Mouse (Mus musculus): ENCODE measurements around the gene Krtap12-1. TPM values are rescaled to one million over a fixed set of nuclear protein-coding genes. Genes with fewer than 3 reads are reported as not detected.
"Not testable (repeated sequence)": the region's sequence is repeated elsewhere in the genome, so short reads cannot be mapped to it uniquely, and the experiment has no call there.

Krtap12-1 gene
- polyA plus RNA-seq, 1 experiment from 2014 or later: not detected

DNA sequence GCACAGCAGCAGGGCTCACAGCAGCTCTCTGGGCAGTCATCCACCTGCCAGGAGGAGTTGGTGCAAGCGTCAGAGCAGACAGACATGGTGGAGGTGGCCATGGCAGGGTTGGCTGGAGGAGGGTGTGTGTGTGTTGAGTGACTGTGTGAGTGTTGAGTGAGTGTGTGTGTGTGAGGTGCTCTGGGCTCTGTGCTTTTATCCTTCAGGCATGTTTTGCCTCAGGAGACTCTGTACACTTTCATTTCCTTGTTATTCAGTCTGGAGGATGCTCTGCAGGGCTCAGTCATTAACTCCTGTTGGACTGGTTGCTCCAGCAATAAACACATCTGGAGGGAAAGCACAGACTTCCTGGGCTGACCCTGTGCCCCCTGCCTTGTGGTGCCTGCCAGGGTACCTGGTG, 30.9 kb downstream of the Krtap12-1 start, which contains the start of gene Gm9736:
Gene Gm9736 (minus strand): TSS at position 101 of the 400 bp plus-strand sequence.
- not testable (repeated sequence) for H3K27me3 ChIP-seq; H3K27ac ChIP-seq; H3K4me2 ChIP-seq; H3K9me3 ChIP-seq (replicated peaks); H3K4me1 ChIP-seq (replicated peaks); ATAC-seq (replicated peaks; ENCODE audit: insufficient number of reproducible peaks, insufficient read depth, low FRiP score, low read depth); H3K4me3 ChIP-seq; H3K9ac ChIP-seq; H3K36me3 ChIP-seq
- WGBS: 75% methylated on average over 1 of the region's 1 CpGs

DNA sequence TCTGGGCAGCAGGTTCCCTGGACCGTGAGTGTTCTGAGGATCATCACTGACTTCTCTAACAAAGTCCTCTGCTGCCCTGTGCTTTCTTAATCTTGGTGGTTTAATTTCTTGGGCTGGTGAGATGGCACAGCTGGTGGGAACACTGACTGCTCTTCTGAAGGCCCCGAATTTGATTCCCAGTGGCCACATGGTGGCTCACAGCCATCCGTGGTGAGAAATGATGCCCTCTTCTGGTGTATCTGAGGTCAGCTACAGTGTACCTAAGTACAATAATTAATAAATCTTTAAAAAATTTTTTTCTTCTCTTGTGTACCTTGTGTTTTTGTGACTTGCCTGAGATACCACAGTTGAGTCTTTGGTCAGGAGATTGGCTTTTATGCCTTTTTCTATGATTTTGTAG, 31.9 kb downstream of the Krtap12-1 start:
- not testable (repeated sequence) for ATAC-seq (replicated peaks; ENCODE audit: insufficient number of reproducible peaks, insufficient read depth, low FRiP score, low read depth); H3K9ac ChIP-seq; H3K9me3 ChIP-seq (replicated peaks); H3K27me3 ChIP-seq; H3K4me2 ChIP-seq; H3K4me3 ChIP-seq; H3K36me3 ChIP-seq; H3K4me1 ChIP-seq (replicated peaks); H3K27ac ChIP-seq
- 68% methylated on average over 3 of the region's 3 CpGs for whole genome bisulfite sequencing

DNA sequence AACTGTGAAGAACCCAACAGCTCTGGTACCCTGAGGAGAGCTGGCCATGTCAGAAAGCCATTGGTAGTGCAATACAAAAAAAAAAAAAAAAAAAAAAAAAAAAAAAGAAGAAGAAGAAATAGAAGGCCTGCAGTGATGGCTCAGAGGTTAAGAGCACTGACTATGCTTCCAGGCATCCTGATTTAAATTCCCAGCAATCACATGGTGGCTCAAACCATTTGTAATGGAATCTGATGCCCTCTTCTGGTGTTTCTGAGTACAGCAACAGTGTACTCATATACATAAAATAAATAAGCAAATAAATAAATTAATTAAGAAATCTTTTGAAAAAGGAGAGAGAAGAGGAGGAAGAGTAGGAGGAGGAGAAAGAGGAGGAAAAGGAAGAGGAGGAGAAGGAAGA, 33.0 kb downstream of the Krtap12-1 start:
- Histone ChIP-seq H3K4me1 (replicated peaks) (no peaks in the 10 kb centered on the region), H3K36me3 (no peaks in the 10 kb centered on the region), H3K4me2 (no peak overlapping the region), H3K27ac (no peak overlapping the region), H3K9me3 (replicated peaks) (no peaks in the 10 kb centered on the region), H3K4me3 (no peak overlapping the region), H3K9ac (no peak overlapping the region), H3K27me3 (no peaks in the 10 kb centered on the region)
- ATAC-seq (replicated peaks; ENCODE audit: insufficient number of reproducible peaks, insufficient read depth, low FRiP score, low read depth): no peak

DNA sequence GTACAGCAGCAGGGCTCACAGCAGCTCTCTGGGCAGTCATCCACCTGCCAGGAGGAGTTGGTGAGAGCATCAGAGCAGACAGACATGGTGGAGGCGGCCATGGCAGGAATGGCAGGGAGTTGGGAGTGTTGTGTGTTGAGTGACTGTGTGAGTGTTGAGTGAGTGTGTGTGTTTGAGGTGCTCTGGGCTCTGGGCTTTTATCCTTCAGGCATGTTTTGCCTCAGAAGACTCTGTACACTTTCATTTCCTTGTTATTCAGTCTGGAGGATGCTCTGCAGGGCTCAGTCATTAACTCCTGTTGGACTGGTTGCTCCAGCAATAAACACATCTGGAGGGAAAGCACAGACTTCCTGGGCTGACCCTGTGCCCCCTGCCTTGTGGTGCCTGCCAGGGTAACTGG, 39.2 kb downstream of the Krtap12-1 start, which contains the start of gene Gm3233:
Gene Gm3233 (minus strand): TSS at position 101 of the 400 bp plus-strand sequence.
- not testable (repeated sequence) for H3K36me3 ChIP-seq; H3K4me1 ChIP-seq (replicated peaks); H3K4me2 ChIP-seq; H3K27ac ChIP-seq; H3K9ac ChIP-seq; H3K9me3 ChIP-seq (replicated peaks); H3K4me3 ChIP-seq; H3K27me3 ChIP-seq; ATAC-seq (replicated peaks; ENCODE audit: insufficient number of reproducible peaks, insufficient read depth, low FRiP score, low read depth)
- no CpG with 5 or more reads among the region's 1 CpGs for WGBS

DNA sequence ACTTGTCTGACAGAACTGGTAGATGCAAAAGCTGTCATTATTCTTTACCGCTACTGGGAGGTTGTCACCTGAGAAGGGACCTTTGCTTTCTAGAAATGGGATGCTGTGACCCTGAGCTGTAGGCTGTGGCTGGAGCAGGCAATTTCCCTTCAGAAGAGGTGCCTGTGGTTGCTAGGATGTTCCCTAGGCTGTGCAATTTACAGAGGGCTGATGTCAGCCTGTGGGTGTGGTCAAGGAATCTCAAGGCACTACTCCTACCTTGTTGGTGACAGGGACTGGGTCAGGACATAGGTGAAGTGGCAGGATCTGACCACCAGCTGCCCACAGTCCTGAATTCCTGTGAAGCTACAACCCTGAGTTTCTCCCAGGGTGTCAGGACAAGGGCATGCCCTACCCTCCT, 49.3 kb downstream of the Krtap12-1 start:
- 78% methylated on average over 1 of the region's 1 CpGs for WGBS
- ATAC-seq (replicated peaks; ENCODE audit: insufficient number of reproducible peaks, insufficient read depth, low FRiP score, low read depth): no peak
- Histone ChIP-seq H3K36me3 (no peaks in the 10 kb centered on the region), H3K27ac (no peak overlapping the region), H3K4me2 (no peak overlapping the region), H3K4me1 (replicated peaks) (0 out of 2 replicates have a peak, but pooled peaks cover 2% of the 10 kb centered on the region), H3K27me3 (no peaks in the 10 kb centered on the region), H3K9ac (no peak overlapping the region), H3K4me3 (no peak overlapping the region), H3K9me3 (replicated peaks) (no peaks in the 10 kb centered on the region)

Other genes with a start within 250 kb of the Krtap12-1 start
- gene Fam207a, start 204.8 kb upstream of the Krtap12-1 start, polyA plus RNA-seq (2015; fragmentation: Nextera tagmentation; extraction: Ambion mirVana): 21.3 and 28.1 TPM in 2 replicates
- gene Itgb2, start 190.3 kb upstream of the Krtap12-1 start, polyA plus RNA-seq (2015; fragmentation: Nextera tagmentation; extraction: Ambion mirVana): 2.1 and 6.2 TPM in 2 replicates
- gene Pttg1ip, start 138.9 kb upstream of the Krtap12-1 start, polyA plus RNA-seq (2015; fragmentation: Nextera tagmentation; extraction: Ambion mirVana): 105 and 125 TPM in 2 replicates
- gene Sumo3, start 114.5 kb upstream of the Krtap12-1 start, polyA plus RNA-seq (2015; fragmentation: Nextera tagmentation; extraction: Ambion mirVana): 138 and 169 TPM in 2 replicates
- gene Gm49325, start 114.4 kb upstream of the Krtap12-1 start, polyA plus RNA-seq (2015; fragmentation: Nextera tagmentation; extraction: Ambion mirVana): 0.60 and 3.9 TPM in 2 replicates
- gene Ube2g2, start 98.3 kb upstream of the Krtap12-1 start, polyA plus RNA-seq (2015; fragmentation: Nextera tagmentation; extraction: Ambion mirVana): 66.3 and 85.1 TPM in 2 replicates
- 0.42 TPM in 1 of 2 replicates, not detected in the other for gene Tspear, start 34.0 kb upstream of the Krtap12-1 start, polyA plus RNA-seq (2015; fragmentation: Nextera tagmentation; extraction: Ambion mirVana)
- gene Gm19402, start 29.8 kb upstream of the Krtap12-1 start, polyA plus RNA-seq (2015; fragmentation: Nextera tagmentation; extraction: Ambion mirVana): not detected in 2 replicates
- not detected in 2 replicates for gene Gm9508, start 23.4 kb upstream of the Krtap12-1 start, polyA plus RNA-seq (2015; fragmentation: Nextera tagmentation; extraction: Ambion mirVana)
- gene Gm10272, start 14.0 kb upstream of the Krtap12-1 start, polyA plus RNA-seq (2015; fragmentation: Nextera tagmentation; extraction: Ambion mirVana): not detected in 2 replicates
- not detected in 2 replicates for gene Gm10024, start 9.1 kb upstream of the Krtap12-1 start, polyA plus RNA-seq (2015; fragmentation: Nextera tagmentation; extraction: Ambion mirVana)
- not detected in 2 replicates for gene Gm10142, start 4.8 kb upstream of the Krtap12-1 start, polyA plus RNA-seq (2015; fragmentation: Nextera tagmentation; extraction: Ambion mirVana)
- not detected in 2 replicates for gene Gm10100, start 5.9 kb downstream of the Krtap12-1 start, polyA plus RNA-seq (2015; fragmentation: Nextera tagmentation; extraction: Ambion mirVana)
- not detected in 2 replicates for gene Gm18596, start 22.0 kb downstream of the Krtap12-1 start, polyA plus RNA-seq (2015; fragmentation: Nextera tagmentation; extraction: Ambion mirVana)
- gene Gm9736, start 30.8 kb downstream of the Krtap12-1 start, polyA plus RNA-seq (2015; fragmentation: Nextera tagmentation; extraction: Ambion mirVana): not detected in 2 replicates
- not detected in 2 replicates for gene Gm3233, start 39.1 kb downstream of the Krtap12-1 start, polyA plus RNA-seq (2015; fragmentation: Nextera tagmentation; extraction: Ambion mirVana)
- not detected in 2 replicates for gene Gm3238, start 50.7 kb downstream of the Krtap12-1 start, polyA plus RNA-seq (2015; fragmentation: Nextera tagmentation; extraction: Ambion mirVana)
- not detected in 2 replicates for gene Gm7138, start 56.3 kb downstream of the Krtap12-1 start, polyA plus RNA-seq (2015; fragmentation: Nextera tagmentation; extraction: Ambion mirVana)
- gene Gm3250, start 61.9 kb downstream of the Krtap12-1 start, polyA plus RNA-seq (2015; fragmentation: Nextera tagmentation; extraction: Ambion mirVana): not detected in 2 replicates
- not detected in 2 replicates for gene Gm7137, start 67.6 kb downstream of the Krtap12-1 start, polyA plus RNA-seq (2015; fragmentation: Nextera tagmentation; extraction: Ambion mirVana)
- not detected in 2 replicates for gene Gm9639, start 74.5 kb downstream of the Krtap12-1 start, polyA plus RNA-seq (2015; fragmentation: Nextera tagmentation; extraction: Ambion mirVana)
- gene Gm19668, start 78.5 kb downstream of the Krtap12-1 start, polyA plus RNA-seq (2015; fragmentation: Nextera tagmentation; extraction: Ambion mirVana): not detected in 2 replicates
- gene Gm9507, start 91.2 kb downstream of the Krtap12-1 start, polyA plus RNA-seq (2015; fragmentation: Nextera tagmentation; extraction: Ambion mirVana): not detected in 2 replicates
- gene Gm2696, start 94.1 kb downstream of the Krtap12-1 start, polyA plus RNA-seq (2015; fragmentation: Nextera tagmentation; extraction: Ambion mirVana): not detected in 2 replicates
- gene Krtap10-4, start 106.5 kb downstream of the Krtap12-1 start, polyA plus RNA-seq (2015; fragmentation: Nextera tagmentation; extraction: Ambion mirVana): not detected in 2 replicates
- not detected in 2 replicates for gene Krtap10-10, start 115.3 kb downstream of the Krtap12-1 start, polyA plus RNA-seq (2015; fragmentation: Nextera tagmentation; extraction: Ambion mirVana)
- gene Gm36176, start 126.2 kb downstream of the Krtap12-1 start, polyA plus RNA-seq (2015; fragmentation: Nextera tagmentation; extraction: Ambion mirVana): not detected in 2 replicates
- not detected in 2 replicates for gene Gm10318, start 132.3 kb downstream of the Krtap12-1 start, polyA plus RNA-seq (2015; fragmentation: Nextera tagmentation; extraction: Ambion mirVana)
- not detected in 2 replicates for gene Gm3285, start 141.4 kb downstream of the Krtap12-1 start, polyA plus RNA-seq (2015; fragmentation: Nextera tagmentation; extraction: Ambion mirVana)
- gene Lrrc3, start 181.9 kb downstream of the Krtap12-1 start, polyA plus RNA-seq (2015; fragmentation: Nextera tagmentation; extraction: Ambion mirVana): 1.1 and 2.2 TPM in 2 replicates
- gene Trpm2, start 250.0 kb downstream of the Krtap12-1 start, polyA plus RNA-seq (2015; fragmentation: Nextera tagmentation; extraction: Ambion mirVana): 0.34 and 2.5 TPM in 2 replicates

Data from heart, embryonic 15.5 days (tissue).